Mouse (Mus musculus): ENCODE data around the gene Sowahb.

DNA sequence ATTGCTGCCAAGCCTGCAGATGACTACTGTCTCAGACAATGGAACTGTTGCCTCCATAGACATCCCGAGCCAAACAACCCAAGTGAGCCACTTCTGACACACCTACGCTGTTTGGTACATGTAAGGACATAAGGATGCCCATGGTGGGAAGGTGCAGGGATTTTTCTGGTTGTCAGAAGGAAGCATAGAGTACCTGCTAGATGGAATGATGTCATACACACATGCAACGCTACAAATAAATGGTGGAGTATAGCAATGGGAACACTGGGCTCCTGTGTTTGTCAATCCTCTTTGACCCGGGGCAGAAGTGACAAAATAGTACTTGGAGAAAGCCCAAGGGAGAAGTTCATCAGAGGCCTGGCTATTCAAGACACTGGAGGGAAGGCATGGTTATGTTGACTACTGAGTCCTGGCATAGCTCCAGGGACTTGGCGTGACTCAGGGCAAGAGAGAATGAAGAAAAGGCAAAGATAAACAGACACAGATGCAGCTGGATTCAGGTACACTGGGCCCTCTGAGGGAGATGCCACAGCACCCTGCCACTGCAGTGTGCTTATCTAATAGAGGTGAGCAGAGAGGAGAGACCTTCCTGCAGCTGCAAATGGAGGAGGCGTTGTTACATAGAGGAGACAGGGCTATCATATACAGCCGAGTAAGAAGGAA, 33.0 kb upstream of the Sowahb start:
- TF ChIP-seq CTCF (IDR thresholded peaks at IDR 0.05; ENCODE audit: insufficient read depth, low read depth, low read length) (no peak), POLR2A (IDR thresholded peaks at IDR 0.05; ENCODE audit: insufficient read depth, low read depth, low read length) (no peak)
